Mouse (Mus musculus) left cerebral cortex, postnatal 36 days (tissue): ENCODE data around the gene Rap1a. TPM values are rescaled to one million over a fixed set of nuclear protein-coding genes. Genes with fewer than 3 reads are reported as not detected.

ENCODE experiments used
- total RNA-seq, 2 experiments: library from RNA; stranded (reverse); gene quantifications; 2 replicates each; pipeline ENCODE4 v1.2.3; 2021

The Rap1a gene
- total RNA-seq, 2 experiments from 2014 or later, result 57.7 to 72.0 TPM

Other genes starting within 250 kb of the Rap1a start
- gene Ddx20, start 113.8 kb downstream of the Rap1a start, total RNA-seq, result 10 to 100 TPM; 11.1 to 11.3 TPM
- gene Inka2, start 96.7 kb downstream of the Rap1a start, total RNA-seq, result 100 to 1,000 TPM in 1 of 2 experiments, 10 to 100 TPM in 1; 95.7 to 106 TPM
- gene Adora3, start 69.5 kb upstream of the Rap1a start, total RNA-seq, result 1 to 10 TPM in 1 of 2 experiments, under 1 TPM in 1; 0.81 to 1.3 TPM
- not detected for gene Tmigd3, start 69.6 kb upstream of the Rap1a start, total RNA-seq
- gene I830077J02Rik, start 131.3 kb upstream of the Rap1a start, total RNA-seq, result 1 to 10 TPM; 1.4 to 1.8 TPM
- gene Wdr77, start 158.0 kb upstream of the Rap1a start, total RNA-seq, result 10 to 100 TPM; 46.9 to 50.7 TPM
- gene Atp5f1, start 158.8 kb upstream of the Rap1a start, total RNA-seq, result 100 to 1,000 TPM; 256 to 269 TPM
- gene Ovgp1, start 172.4 kb upstream of the Rap1a start, total RNA-seq, result 1 to 10 TPM; 1.1 to 4.9 TPM
- gene Pifo, start 213.3 kb upstream of the Rap1a start, total RNA-seq, result not detected
- not detected for gene Chil5, start 231.5 kb upstream of the Rap1a start, total RNA-seq